Mouse (Mus musculus): ENCODE measurements around the gene 4933436I01Rik.

Gene 4933436I01Rik

DNA sequence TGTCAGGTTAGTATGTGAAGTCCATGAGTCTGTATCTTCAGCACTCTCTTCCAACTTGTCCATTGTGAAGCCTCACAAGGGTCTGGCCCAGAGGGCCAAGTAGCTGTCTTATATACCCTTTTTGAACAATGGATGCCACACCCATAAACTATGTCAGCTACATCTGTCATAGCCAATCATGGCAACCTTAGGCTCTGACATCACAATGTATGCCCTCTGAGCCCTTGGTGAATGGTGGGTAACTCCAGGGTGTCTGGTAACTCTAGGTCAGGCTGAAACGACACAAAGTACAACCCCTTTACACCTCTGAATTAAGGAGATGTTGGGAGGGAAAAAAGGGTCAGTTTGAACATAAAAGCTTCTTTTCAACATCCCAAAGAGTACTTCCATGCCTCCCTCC is at the start of gene 4933436I01Rik:
Gene 4933436I01Rik (minus strand): TSS at position 101 of the 400 bp plus-strand sequence.
- no peak for DNase-seq (ENCODE audit: low read depth, low spot score)

- no peak for DNase-seq (ENCODE audit: low read depth, low spot score)
Observed at GRCm38 (mm10) chrX:67924769-67925470, 3.7 kb upstream of the 4933436I01Rik start.

GRCm38 (mm10) chrX:67883406-67883805 is 37.8 kb downstream of the 4933436I01Rik start:
- DNase-seq (ENCODE audit: low read depth, low spot score), result no peak
